Mouse (Mus musculus): ENCODE data around the gene Fars2. TPM values are rescaled to one million over a fixed set of nuclear protein-coding genes. Genes with fewer than 3 reads are reported as not detected.
"Not testable (repeated sequence)": the region's sequence is repeated elsewhere in the genome, so short reads cannot be mapped to it uniquely, and the experiment has no call there.

The Fars2 gene
- polyA plus RNA-seq, 1 experiment, result 42.6 TPM

DNA sequence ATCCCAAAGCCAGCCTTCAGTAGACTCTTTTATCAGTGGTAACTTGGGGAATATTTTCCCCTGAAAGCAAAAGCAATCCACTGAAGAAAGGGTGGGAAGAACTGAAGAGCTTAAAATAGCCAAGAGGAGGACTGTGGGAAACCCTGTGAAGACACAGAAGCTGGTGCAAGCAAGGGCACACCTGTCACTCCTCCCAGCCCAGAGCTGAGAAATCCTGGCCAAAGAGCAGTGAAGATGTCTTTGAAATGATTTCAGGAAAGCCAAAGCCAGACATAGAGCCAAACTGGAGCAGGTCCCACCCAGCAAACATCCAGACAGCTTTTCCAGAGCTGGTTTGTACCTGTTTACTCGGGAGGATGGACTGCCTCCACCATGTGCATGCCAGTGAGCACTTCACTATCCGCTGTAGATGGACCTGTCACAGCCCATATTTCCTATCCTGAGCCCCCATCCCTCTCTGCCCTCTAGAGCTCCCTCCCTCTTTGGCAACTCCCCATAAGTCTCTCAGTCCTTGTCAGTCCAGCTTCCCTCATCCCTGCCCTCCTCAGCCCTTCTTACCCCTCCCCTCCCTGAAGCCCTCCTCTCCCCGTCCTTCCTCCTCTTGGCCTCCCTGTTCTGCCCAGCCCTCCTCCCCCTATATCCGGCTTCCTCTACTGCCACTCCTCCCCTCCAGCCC is 327.7 kb downstream of the Fars2 start:
- H3K4me3 ChIP-seq (ENCODE audit: low read depth, low read length), result no peak overlapping the region
- 83% methylated on average over 4 of the region's 4 CpGs for WGBS
- no peak overlapping the region for H3K27ac ChIP-seq (ENCODE audit: insufficient read depth, low read depth, low read length)
- H3K4me1 ChIP-seq (ENCODE audit: control insufficient read depth, insufficient read depth, insufficient read length, low read length), result no peaks in the 10 kb centered on the region
- no peak for TF ChIP-seq CTCF (IDR thresholded peaks at IDR 0.05; ENCODE audit: extremely low read depth, insufficient read length, insufficient replicate concordance, low read depth, low read length)
- TF ChIP-seq POLR2A (IDR thresholded peaks at IDR 0.05; ENCODE audit: low read depth, low read length), result no peak
- no peaks in the 10 kb centered on the region for H3K36me3 ChIP-seq (ENCODE audit: control insufficient read depth, insufficient read depth, low read length)
- H3K27me3 ChIP-seq (ENCODE audit: control insufficient read depth, insufficient read depth, low read length), result no peaks in the 10 kb centered on the region

- 76% methylated on average over 4 of the region's 4 CpGs for WGBS
- H3K27me3 ChIP-seq (ENCODE audit: control insufficient read depth, insufficient read depth, low read length), result no peaks in the 10 kb centered on the region
- no peaks in the 10 kb centered on the region for H3K36me3 ChIP-seq (ENCODE audit: control insufficient read depth, insufficient read depth, low read length)
- H3K4me3 ChIP-seq (ENCODE audit: low read depth, low read length), result no peak overlapping the region
- TF ChIP-seq POLR2A (IDR thresholded peaks at IDR 0.05; ENCODE audit: low read depth, low read length) (no peak), CTCF (IDR thresholded peaks at IDR 0.05; ENCODE audit: extremely low read depth, insufficient read length, insufficient replicate concordance, low read depth, low read length) (no peak)
- no peaks in the 10 kb centered on the region for H3K4me1 ChIP-seq (ENCODE audit: control insufficient read depth, insufficient read depth, insufficient read length, low read length)
- no peak overlapping the region for H3K27ac ChIP-seq (ENCODE audit: insufficient read depth, low read depth, low read length)
Measured at GRCm38 (mm10) chr13:36447947-36448346, 330.7 kb downstream of the Fars2 start.

GRCm38 (mm10) chr13:36448565-36448964 is 331.4 kb downstream of the Fars2 start:
- Histone ChIP-seq H3K4me3 (ENCODE audit: low read depth, low read length) (no peak overlapping the region), H3K4me1 (ENCODE audit: control insufficient read depth, insufficient read depth, insufficient read length, low read length) (no peaks in the 10 kb centered on the region), H3K27me3 (ENCODE audit: control insufficient read depth, insufficient read depth, low read length) (no peaks in the 10 kb centered on the region), H3K27ac (ENCODE audit: insufficient read depth, low read depth, low read length) (no peak overlapping the region), H3K36me3 (ENCODE audit: control insufficient read depth, insufficient read depth, low read length) (no peaks in the 10 kb centered on the region)
- TF ChIP-seq POLR2A (IDR thresholded peaks at IDR 0.05; ENCODE audit: low read depth, low read length), result no peak
- TF ChIP-seq CTCF (IDR thresholded peaks at IDR 0.05; ENCODE audit: extremely low read depth, insufficient read length, insufficient replicate concordance, low read depth, low read length), result no peak
- WGBS, result 88% methylated on average over 7 of the region's 7 CpGs

GRCm38 (mm10) chr13:36451437-36451836 is 334.2 kb downstream of the Fars2 start:
- WGBS, result 84% methylated on average over 3 of the region's 3 CpGs

GRCm38 (mm10) chr13:36460473-36460872 is 343.3 kb downstream of the Fars2 start:
- 38% methylated on average over 3 of the region's 3 CpGs for WGBS
- Histone ChIP-seq H3K36me3 (ENCODE audit: control insufficient read depth, insufficient read depth, low read length) (no peaks in the 10 kb centered on the region), H3K27ac (ENCODE audit: insufficient read depth, low read depth, low read length) (no peak overlapping the region), H3K4me1 (ENCODE audit: control insufficient read depth, insufficient read depth, insufficient read length, low read length) (no peaks in the 10 kb centered on the region), H3K4me3 (ENCODE audit: low read depth, low read length) (no peak overlapping the region), H3K27me3 (ENCODE audit: control insufficient read depth, insufficient read depth, low read length) (no peaks in the 10 kb centered on the region)
- TF ChIP-seq POLR2A (IDR thresholded peaks at IDR 0.05; ENCODE audit: low read depth, low read length) (no peak), CTCF (IDR thresholded peaks at IDR 0.05; ENCODE audit: extremely low read depth, insufficient read length, insufficient replicate concordance, low read depth, low read length) (no peak)

More at GRCm38 (mm10) chr13:36451437-36451836, 334.2 kb downstream of the Fars2 start:
- no peak overlapping the region for H3K27ac ChIP-seq (ENCODE audit: insufficient read depth, low read depth, low read length)
- H3K4me1 ChIP-seq (ENCODE audit: control insufficient read depth, insufficient read depth, insufficient read length, low read length), result no peaks in the 10 kb centered on the region
- no peak overlapping the region for H3K4me3 ChIP-seq (ENCODE audit: low read depth, low read length)
- TF ChIP-seq CTCF (IDR thresholded peaks at IDR 0.05; ENCODE audit: extremely low read depth, insufficient read length, insufficient replicate concordance, low read depth, low read length) (no peak), POLR2A (IDR thresholded peaks at IDR 0.05; ENCODE audit: low read depth, low read length) (no peak)
- H3K27me3 ChIP-seq (ENCODE audit: control insufficient read depth, insufficient read depth, low read length), result no peaks in the 10 kb centered on the region
- no peaks in the 10 kb centered on the region for H3K36me3 ChIP-seq (ENCODE audit: control insufficient read depth, insufficient read depth, low read length)

DNA sequence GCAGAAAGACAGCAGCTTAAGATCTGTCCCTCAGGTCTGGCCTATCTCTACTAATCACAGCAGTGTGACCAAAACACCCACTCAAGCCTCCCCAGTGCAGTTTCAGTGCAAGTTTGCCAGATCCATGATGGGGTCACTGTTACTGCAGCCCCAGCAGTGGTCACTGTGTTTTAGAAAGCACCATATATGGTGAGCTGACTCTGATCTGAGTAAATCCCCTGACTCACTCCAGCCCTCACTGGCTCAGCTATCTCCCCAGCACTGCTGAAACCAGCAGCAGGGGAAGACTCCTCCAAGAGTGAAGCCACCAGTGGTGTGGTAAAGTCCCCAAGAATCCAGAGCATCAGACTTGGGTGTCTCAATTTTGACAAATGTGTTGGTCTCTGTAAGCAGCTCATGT is 346.5 kb downstream of the Fars2 start:
- H3K36me3 ChIP-seq (ENCODE audit: control insufficient read depth, insufficient read depth, low read length), result no peaks in the 10 kb centered on the region
- no peak overlapping the region for H3K4me3 ChIP-seq (ENCODE audit: low read depth, low read length)
- no peaks in the 10 kb centered on the region; the same call in 1 of the 2 replicates for H3K4me1 ChIP-seq (ENCODE audit: control insufficient read depth, insufficient read depth, insufficient read length, low read length)
- H3K27ac ChIP-seq (ENCODE audit: insufficient read depth, low read depth, low read length), result no peak overlapping the region
- no peaks in the 10 kb centered on the region for H3K27me3 ChIP-seq (ENCODE audit: control insufficient read depth, insufficient read depth, low read length)
- TF ChIP-seq POLR2A (IDR thresholded peaks at IDR 0.05; ENCODE audit: low read depth, low read length) (no peak), CTCF (IDR thresholded peaks at IDR 0.05; ENCODE audit: extremely low read depth, insufficient read length, insufficient replicate concordance, low read depth, low read length) (no peak)

GRCm38 (mm10) chr13:36466076-36466475 is 348.9 kb downstream of the Fars2 start:
- WGBS, result 52% methylated on average over 3 of the region's 3 CpGs
- H3K4me3 ChIP-seq (ENCODE audit: low read depth, low read length); H3K27ac ChIP-seq (ENCODE audit: insufficient read depth, low read depth, low read length): not testable (repeated sequence)

More at GRCm38 (mm10) chr13:36466076-36466475, 348.9 kb downstream of the Fars2 start:
- not testable (repeated sequence) for H3K27me3 ChIP-seq (ENCODE audit: control insufficient read depth, insufficient read depth, low read length); H3K36me3 ChIP-seq (ENCODE audit: control insufficient read depth, insufficient read depth, low read length); H3K4me1 ChIP-seq (ENCODE audit: control insufficient read depth, insufficient read depth, insufficient read length, low read length)

Data from small intestine, adult 2 months (tissue).